Mouse (Mus musculus) C2C12 (cell line): Measurements from ENCODE around the gene Ptpn3.

Source experiments
- CEBPB ChIP-seq: IDR thresholded peaks from one replicate; pipeline ENCODE4 v1.6.1; 2011; ENCODE audit warnings: low read depth, mild to moderate bottlenecking, control low read depth, moderate library complexity
- CTCF ChIP-seq: IDR thresholded peaks from one replicate; pipeline ENCODE4 v1.5.1; 2011; ENCODE audit not compliant: control insufficient read depth, insufficient read depth, insufficient read length
- MAX ChIP-seq: IDR thresholded peaks from one replicate; pipeline ENCODE4 v1.6.1; 2011; ENCODE audit warnings: mild to moderate bottlenecking, control low read depth
- USF1 ChIP-seq: IDR thresholded peaks from one replicate; pipeline ENCODE4 v1.6.1; 2011; ENCODE audit warnings: low read depth, mild to moderate bottlenecking, control low read depth, moderate library complexity

GRCm38 (mm10) chr4:57216535-57216934, 85.1 kb downstream of the Ptpn3 start:
- TF ChIP-seq USF1: no peak
- no peak for TF ChIP-seq CTCF
- TF ChIP-seq MAX: no peak
- TF ChIP-seq CEBPB: no peak
